Mouse (Mus musculus) cerebellum, postnatal 10 days (tissue): Measurements from ENCODE around the gene Slc16a6.

Source experiments
- DNase-seq, 2 experiments: peaks; one replicate each; pipeline ENCODE4 v3.0.0; 2021; ENCODE audit warnings: mixed read lengths in 2 of 2

The Slc16a6 gene

DNA sequence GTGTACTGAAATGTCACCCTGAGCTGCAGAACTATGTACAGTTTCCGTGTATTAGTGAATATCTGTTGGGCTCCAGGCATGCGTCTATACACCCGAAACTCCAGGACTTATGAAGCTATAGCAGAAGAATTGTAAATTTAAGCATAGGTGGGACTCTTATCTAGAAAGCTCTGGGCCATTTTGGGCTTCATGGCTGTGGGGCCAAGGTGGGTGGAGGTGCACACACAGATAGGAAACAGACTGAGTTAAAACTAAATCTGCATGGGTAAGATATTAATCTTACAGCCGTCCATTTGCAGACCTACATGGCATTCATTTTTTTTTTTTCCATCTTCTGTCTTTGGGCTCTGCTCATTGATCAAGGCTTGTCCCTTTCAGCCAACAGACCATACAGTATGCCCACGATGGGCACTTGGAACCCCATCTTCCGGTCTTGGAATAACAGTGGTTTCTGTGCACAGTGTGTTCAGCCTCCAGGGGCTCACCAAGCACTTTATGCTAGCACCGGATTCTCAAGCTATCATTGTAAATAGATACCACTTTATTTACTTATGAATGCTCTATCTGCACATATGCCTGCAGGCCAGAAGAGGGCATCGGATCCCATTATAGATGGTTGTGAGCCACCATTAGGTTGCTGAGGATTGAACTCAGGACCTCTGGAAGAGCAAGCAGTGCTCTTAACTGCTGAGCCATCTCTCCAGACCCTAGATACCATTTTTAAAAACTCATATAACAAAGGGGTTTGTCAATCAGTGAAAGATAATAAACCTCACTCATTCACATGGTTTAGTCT lies 29.7 kb downstream of the Slc16a6 start:
- no peak for DNase-seq

DNA sequence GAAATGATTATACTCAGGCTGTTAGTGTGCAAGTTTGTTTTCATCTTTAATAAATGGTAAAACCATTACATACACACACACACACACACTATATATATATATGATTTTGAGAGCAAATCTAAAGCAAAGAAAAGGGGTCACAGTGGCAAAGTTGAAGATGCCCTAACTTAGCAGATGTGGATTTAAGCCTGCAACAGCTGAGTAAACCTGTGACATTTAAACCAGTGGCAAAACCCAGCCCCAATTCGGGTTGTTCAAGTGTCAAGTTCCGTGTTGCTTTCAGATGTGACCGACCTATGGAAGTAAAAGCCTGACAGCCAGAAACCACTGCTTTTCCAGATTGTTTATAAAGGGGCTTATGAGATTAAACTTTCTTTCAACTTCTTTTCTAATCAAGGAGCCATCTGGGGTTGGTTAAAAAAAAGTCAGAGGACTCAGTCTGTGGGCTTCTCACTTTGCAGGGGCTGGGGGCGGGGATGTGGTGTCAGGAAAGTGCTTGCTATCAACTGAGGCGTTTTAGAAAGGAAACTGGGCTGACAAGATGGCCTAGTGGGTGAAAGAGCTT lies 31.1 kb downstream of the Slc16a6 start:
- no peak for DNase-seq

GRCm38 (mm10) chr11:109441119-109441518 lies 32.3 kb downstream of the Slc16a6 start:
- peak; percentile 59 to 62 for DNase-seq

- no peak for DNase-seq
Observed at GRCm38 (mm10) chr11:109440641-109441040, 32.8 kb downstream of the Slc16a6 start.

DNA sequence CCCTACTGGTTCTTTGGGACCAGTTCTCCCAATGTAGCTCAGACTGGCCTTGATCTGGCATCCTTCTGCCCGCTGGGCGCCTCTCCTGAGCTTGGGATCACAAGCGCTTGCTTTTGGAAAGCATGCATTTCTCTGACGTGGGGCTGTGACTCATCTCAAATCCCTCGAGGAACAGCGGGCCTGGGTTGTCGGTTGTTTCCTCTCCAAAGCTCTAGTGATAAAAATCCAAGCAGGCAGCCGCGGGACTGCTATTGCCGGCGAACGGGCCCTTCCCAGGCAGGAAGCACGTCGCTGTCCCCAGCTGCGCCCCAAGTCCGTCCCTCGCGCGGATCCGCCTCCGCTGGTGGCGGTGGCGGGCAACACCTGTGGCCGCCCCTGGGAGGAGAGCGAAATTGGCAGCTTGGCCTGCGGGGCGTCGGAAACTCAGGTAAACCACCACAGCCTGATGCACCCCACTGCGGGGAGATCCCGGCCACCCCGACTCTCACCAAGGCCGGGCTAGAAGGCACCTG lies 33.5 kb downstream of the Slc16a6 start:
- DNase-seq, result peak; percentile 74

DNA sequence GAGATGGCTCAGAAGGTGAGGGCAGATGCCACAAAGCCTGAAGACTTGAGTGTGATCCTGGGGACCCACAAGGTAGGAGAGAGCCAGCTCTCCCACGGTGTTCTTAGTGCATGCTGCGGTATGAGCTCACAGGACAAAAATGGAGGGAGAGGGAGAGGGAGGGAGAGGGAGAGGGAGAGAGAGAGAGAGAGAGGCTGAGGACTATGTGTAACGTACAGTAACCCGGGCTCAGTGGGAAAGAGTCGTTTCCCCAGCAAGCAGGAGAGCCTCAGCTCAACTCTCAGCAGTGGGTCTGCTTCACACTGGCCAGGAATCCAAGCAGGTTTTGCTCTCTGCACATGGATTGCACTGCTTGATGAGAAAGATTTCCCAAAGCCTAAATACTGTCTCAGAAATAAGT lies 34.2 kb downstream of the Slc16a6 start:
- peak in 1 of 2 experiments; percentile 21 for DNase-seq

DNA sequence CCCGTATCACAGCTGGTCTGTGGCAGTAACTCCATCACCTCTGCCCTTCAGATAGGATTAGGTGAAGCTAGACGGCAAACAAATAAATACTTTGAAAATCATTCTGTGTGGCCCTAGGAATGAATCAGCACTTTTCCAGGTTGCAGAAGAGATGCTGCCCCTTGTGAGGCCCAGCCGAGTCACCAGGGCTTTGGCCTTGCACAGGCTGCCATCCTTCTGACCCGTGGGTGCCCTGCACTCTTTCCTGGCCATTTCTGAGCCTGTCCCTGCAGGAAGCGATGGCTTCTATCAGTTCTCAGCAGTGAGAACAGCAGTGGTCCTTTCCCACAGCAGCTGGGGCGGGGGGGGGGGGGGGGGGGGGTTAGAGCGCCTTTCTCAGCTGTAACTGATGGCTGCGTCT lies 36.5 kb downstream of the Slc16a6 start:
- DNase-seq, result no peak

DNA sequence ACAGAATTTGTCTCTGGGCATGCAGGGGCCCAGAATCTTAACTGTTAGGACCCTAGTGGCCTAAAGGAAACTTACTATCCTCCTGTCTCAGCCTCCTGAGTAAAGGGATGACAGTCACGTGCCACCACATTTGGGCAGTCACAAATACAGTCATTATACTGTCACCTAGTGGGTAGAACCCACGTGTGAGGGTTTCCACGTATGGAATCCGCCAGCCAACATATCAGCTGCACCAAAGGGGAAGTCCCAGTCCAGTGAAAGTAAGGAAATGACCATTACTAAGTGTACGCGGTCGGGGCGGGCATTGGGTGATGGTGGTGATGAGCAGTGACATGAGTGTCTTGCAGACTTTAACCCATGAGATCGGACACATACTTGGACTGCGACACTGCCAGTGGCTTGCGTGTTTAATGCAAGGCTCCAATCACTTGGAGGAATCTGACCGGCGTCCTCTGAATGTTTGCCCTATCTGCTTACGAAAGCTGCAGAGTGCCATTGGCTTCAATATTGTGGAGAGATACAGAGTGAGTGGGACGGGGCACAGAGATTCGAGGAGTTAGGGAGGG lies 39.1 kb downstream of the Slc16a6 start:
- no peak for DNase-seq

GRCm38 (mm10) chr11:109427353-109427752 lies 46.0 kb downstream of the Slc16a6 start:
- DNase-seq, result no peak

GRCm38 (mm10) chr11:109426272-109426586 lies 47.2 kb downstream of the Slc16a6 start:
- DNase-seq, result no peak

DNA sequence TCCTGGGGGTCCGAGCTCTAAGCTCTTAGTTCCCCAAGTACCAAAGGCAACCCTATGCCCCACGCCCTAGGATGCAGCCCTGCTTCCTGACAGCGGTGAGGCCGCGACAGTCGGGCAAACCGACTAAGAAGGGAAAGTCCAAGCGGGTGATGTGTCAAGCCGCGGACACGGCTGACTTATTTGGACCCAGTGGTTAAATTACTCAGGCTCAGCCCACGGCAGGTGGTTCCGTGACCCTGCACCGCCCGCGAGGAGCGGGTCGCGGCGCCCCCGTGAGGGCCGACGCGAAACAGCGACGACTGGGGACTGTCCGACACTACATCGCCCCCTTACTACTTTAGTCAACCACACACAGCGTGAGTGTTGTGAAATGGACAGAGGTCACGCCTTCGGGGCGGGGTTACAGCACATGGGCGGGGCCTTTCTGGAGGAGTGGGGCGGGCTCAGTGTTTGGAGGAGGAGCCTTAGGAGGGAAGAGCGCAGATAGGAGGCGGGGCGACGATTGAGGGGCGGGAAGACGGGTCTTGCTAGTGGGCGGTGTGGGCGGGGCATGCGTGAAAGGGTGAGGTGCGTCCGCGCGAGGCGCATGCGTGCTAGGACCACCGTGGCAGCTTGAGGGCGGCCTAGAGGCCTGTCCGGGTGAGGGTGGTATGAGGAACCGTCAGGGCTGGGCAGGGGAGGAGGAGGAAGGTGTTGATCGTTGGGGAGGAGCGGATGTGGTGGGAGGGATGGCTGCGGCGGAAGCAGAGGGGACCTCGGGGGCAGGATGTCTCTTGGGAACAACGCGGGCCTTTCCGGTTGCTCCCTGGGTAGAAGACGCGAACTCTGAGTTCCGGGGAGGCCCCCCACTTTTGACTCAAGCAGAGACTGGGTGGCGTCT lies 47.8 kb downstream of the Slc16a6 start, which contains the start of gene Amz2:
TSS of gene Amz2 (plus strand) at position 555 of the 880 bp plus-strand sequence.
- DNase-seq, result peak; percentile 100

- DNase-seq, result peak; percentile 29 to 35
Observed at GRCm38 (mm10) chr11:109423294-109423693, 50.1 kb downstream of the Slc16a6 start.

DNA sequence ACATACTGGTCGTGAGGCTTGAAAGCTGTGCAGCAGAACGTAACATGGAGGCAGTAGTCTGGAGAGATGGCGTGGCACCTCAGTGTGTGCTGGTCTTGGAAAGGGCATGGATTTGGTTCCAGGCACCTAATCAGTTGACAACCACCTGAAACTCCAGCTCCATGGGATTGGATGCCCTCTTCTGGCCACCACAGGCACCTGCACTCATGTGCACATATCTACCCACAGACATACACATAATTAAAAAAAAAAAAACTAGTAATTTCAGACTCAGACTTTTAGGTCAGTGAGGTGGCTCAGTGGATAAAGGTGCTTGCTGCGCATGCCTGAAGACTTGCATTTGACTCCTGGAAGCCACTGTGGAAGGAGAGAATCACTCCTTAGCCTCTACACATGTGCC lies 51.1 kb downstream of the Slc16a6 start:
- DNase-seq, result no peak

DNA sequence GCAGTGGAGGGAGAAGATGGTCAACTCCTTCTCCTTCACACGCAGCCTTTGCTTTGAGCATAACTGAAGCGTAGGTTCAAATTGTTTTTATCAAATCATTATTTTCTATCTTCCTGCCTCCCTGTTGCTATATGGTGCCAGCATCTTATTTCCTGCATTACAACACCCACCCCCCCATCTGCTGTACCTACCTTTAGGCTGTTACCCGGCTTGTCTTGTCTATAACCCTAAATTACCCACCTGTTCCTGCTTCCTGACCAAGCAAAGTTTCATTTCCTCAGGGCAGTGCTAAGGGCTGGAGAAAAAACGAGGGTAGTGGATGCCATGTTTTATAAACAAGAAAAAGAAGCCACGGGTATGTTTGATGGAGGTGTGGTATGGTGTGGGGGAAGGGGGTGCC lies 52.2 kb downstream of the Slc16a6 start:
- no peak for DNase-seq

DNA sequence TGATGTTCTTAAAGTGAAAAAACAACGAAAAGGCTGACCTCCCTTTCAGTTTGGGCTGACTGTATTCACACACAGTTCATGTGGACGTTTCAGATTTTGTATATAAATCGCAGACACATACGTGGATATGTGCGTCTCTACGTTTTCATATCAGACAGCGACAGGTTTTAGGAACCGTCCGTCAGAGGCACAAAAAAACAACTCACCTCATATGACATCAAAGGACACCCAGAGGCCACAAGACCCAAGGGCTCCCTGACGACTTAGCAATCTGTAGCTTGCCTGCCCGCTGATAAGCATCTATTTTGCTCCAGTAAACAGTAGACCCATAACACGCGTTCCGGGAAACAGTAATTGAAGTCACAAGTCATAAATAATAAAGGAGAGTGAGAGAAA lies 52.8 kb downstream of the Slc16a6 start:
- DNase-seq, result no peak

DNA sequence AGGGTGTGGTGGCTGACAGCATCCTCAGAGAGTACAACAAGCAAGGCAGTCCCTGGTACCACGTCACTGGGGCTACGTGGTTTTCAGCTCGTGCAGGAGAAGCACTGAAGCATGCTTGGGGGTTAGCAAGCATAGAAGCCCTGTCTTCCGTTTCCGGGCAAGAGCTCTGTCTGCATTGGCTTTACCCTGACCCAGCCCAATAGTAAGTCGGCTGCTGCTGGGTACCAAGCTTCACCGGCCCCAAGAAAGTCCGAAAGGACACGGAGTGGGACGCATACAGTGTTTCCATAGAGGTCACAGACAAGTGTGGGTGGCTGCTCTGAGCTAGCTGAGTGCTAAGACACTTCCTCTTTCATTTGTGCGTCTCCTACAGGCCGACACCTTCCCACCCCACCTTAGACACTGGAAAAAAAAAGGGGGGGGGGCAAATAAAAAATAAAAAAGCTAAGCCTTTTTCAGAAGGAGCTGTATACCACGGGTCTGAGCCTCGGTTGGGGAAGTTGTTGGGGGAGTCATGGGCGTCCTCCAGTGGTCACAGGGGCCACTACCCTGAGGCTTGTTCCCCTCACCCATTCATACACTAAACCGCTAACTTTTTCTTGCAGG lies 53.3 kb downstream of the Slc16a6 start:
- DNase-seq, result no peak

DNA sequence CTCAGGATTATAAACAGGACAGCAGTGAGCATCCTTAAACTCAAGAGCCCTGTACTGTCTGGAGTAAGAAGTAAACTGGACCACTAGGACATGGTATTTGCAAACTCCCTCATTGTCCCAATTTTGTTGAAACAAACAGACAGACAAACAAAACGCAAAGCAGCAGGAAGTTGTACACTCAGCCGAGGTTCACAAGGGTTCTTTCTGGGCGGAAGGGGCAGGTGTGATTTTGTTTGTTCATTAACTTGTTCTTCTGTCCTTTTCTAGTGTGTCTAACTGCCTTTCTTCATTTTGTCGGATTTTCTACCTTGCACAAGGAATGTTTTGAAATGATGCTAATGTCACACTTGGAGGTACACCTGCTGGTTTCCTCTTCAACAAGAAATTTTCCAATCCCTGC lies 53.9 kb downstream of the Slc16a6 start:
- no peak for DNase-seq

GRCm38 (mm10) chr11:109417472-109418040 lies 55.8 kb downstream of the Slc16a6 start:
- no peak for DNase-seq

DNA sequence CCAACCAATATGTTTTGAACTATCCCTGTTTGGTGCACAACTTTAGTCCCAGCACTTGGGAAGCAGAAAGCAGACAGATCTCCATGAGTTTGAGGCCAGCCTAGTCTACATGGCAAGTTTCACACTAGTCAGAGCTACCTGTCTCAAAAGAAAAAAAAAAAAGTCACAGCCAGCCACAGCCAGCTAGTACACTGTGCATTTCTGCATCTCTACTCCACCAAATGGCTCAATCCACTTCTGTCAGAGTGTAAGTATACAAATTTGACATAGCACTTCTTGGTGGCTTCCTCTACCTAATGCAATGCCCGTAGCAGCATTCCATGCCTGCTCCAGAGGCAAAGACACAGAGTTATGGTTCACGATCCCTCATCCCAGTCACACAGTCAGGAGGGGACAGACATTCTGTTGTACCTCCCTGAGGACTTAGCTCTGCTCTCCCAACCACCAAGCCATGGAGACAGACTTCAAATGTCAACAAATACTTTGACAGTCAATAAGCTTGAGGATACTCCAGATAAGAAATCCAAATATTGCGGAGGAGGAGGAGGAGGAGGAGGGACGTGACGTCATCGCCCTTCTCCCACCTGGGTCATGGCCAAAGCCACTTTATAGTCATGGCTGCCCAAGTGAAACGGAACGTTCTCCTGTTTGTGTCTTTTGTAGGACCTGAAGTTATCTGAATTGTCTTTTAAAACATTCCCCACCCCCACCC lies 56.5 kb downstream of the Slc16a6 start:
- no peak for DNase-seq

- DNase-seq, result no peak
Observed at GRCm38 (mm10) chr11:109414802-109415201, 58.6 kb downstream of the Slc16a6 start.

GRCm38 (mm10) chr11:109413617-109414016 lies 59.8 kb downstream of the Slc16a6 start, which contains the start of gene 9930022D16Rik:
TSS of gene 9930022D16Rik (plus strand) at chr11:109413917.
- no peak for DNase-seq
